Mouse (Mus musculus) ES-CJ7 (cell line): ENCODE measurements at regions not wholly inside any gene's neighbourhood (a gene's known extent, or its start where the extent isn't known, plus 50 kb on each side); places are given as distances from the start of the nearest gene placed in this dataset.

Experiments used
- DNase-seq: peaks from one replicate; pipeline ENCODE4 v3.0.0; 2011; ENCODE audit warnings: low read depth, low spot score

GRCm38 (mm10) chr5:119601390-119601789 lies 69.1 kb upstream of the Tbx3 start:
- DNase-seq = no peak

GRCm38 (mm10) chr5:119602001-119602400 lies 68.5 kb upstream of the Tbx3 start:
- no peak for DNase-seq

GRCm38 (mm10) chr5:119605444-119605843 lies 65.0 kb upstream of the Tbx3 start:
- no peak for DNase-seq

GRCm38 (mm10) chr5:119613413-119613812 lies 57.1 kb upstream of the Tbx3 start:
- peak; percentile 55 for DNase-seq

- DNase-seq = peak; percentile 84
These were observed 56.3 kb upstream of the Tbx3 start for GRCm38 (mm10) chr5:119613981-119614770.

- DNase-seq = no peak
These were observed 54.8 kb upstream of the Tbx3 start for GRCm38 (mm10) chr5:119615681-119616080.

GRCm38 (mm10) chr5:119617856-119618255 lies 52.6 kb upstream of the Tbx3 start:
- no peak for DNase-seq

- no peak for DNase-seq
These were observed 50.6 kb upstream of the Tbx3 start for GRCm38 (mm10) chr5:119619906-119620305.
